Mouse (Mus musculus) mouse embryonic stem cell (cell line): Measurements from ENCODE around the gene Kcnj6.

Experiments used
- in situ Hi-C, 2 experiments: fragments of 300-500 bp; cut with MboI; formaldehyde crosslinking; loops; 1 replicate in 1 of 2; 3 replicates in 1 of 2; pipeline ENCODE4 v1.14.3; 2019 to 2020; ENCODE audit warnings: low sequenced_read_pairs in 2 of 2, low pct_unique_long_range_greater_than_20kb in 1 of 2, mixed read lengths in 1 of 2; ENCODE audit not compliant: unreplicated experiment in 1 of 2

Gene Kcnj6

GRCm38 (mm10) chr16:94701971-94702370, 295.5 kb downstream of the Kcnj6 start:
- in situ Hi-C loops: no loop called here

GRCm38 (mm10) chr16:94701141-94701540, 296.4 kb downstream of the Kcnj6 start:
- in situ Hi-C loops: no loop called here
